Mouse (Mus musculus) adrenal gland, adult 18-20 months (tissue): ENCODE measurements around the gene Tbc1d30. TPM values are rescaled to one million over a fixed set of nuclear protein-coding genes. Genes with fewer than 3 reads are reported as not detected.
A peak's percentile ranks its signal among the peaks of the same experiment; 100 is the strongest.

ENCODE experiments used
- DNase-seq, 2 experiments: peaks; one replicate each; pipeline ENCODE4 v3.0.0; 2021 to 2022; ENCODE audit warnings: low spot score in 2 of 2
- long read RNA-seq, 2 experiments: library from polyadenylated mRNA; stranded (forward); transcript quantifications; one replicate each; pipeline ENCODE4 v2.0.0; 2021
- total RNA-seq, 2 experiments: library from RNA; stranded (reverse); gene quantifications; 1 replicate in 1 of 2; 2 replicates in 1 of 2; pipeline ENCODE4 v1.2.3; 2021

Gene Tbc1d30
- 1 to 10 TPM; 2.6 to 8.3 TPM for total RNA-seq
- long read RNA-seq, experiment 1, result 0 reads
- long read RNA-seq, experiment 2, partial matches to known transcripts, result 0 of 3 reads
- long read RNA-seq, experiment 2, other reads (novel, unspliced or antisense), result 3 of 3 reads

- peak; percentile 57 to 66 for DNase-seq
These were observed at the start of gene Tbc1d30 for GRCm38 (mm10) chr10:121351066-121351581. TSS of gene Tbc1d30 (minus strand) at chr10:121351278.

GRCm38 (mm10) chr10:121398599-121398998 lies 47.5 kb upstream of the Tbc1d30 start:
- DNase-seq, result no peak

GRCm38 (mm10) chr10:121395542-121396176 lies 44.6 kb upstream of the Tbc1d30 start:
- no peak for DNase-seq

- DNase-seq, result peak in 1 of 2 experiments; percentile 31
These were observed 43.8 kb upstream of the Tbc1d30 start for GRCm38 (mm10) chr10:121394789-121395325.

- DNase-seq, result no peak
These were observed 43.2 kb upstream of the Tbc1d30 start for GRCm38 (mm10) chr10:121394270-121394669.

- DNase-seq, result no peak
These were observed 40.8 kb upstream of the Tbc1d30 start for GRCm38 (mm10) chr10:121391901-121392300.

- no peak for DNase-seq
These were observed 39.5 kb upstream of the Tbc1d30 start for GRCm38 (mm10) chr10:121390602-121391001.

- no peak for DNase-seq
These were observed 35.3 kb upstream of the Tbc1d30 start for GRCm38 (mm10) chr10:121386347-121386746.

GRCm38 (mm10) chr10:121385695-121386094 lies 34.6 kb upstream of the Tbc1d30 start:
- DNase-seq, result no peak

GRCm38 (mm10) chr10:121384710-121385109 lies 33.6 kb upstream of the Tbc1d30 start:
- DNase-seq, result no peak

GRCm38 (mm10) chr10:121381280-121381679 lies 30.2 kb upstream of the Tbc1d30 start:
- DNase-seq, result no peak

- DNase-seq, result no peak
These were observed 28.3 kb upstream of the Tbc1d30 start for GRCm38 (mm10) chr10:121379387-121379786.

GRCm38 (mm10) chr10:121376530-121377271 lies 25.6 kb upstream of the Tbc1d30 start:
- DNase-seq, result no peak

- DNase-seq, result no peak
These were observed 24.8 kb upstream of the Tbc1d30 start for GRCm38 (mm10) chr10:121375649-121376493.

GRCm38 (mm10) chr10:121374693-121375620 lies 23.9 kb upstream of the Tbc1d30 start:
- no peak for DNase-seq

- DNase-seq, result no peak
These were observed 22.9 kb upstream of the Tbc1d30 start for GRCm38 (mm10) chr10:121374013-121374412.

- no peak for DNase-seq
These were observed 19.7 kb upstream of the Tbc1d30 start for GRCm38 (mm10) chr10:121370777-121371176.

GRCm38 (mm10) chr10:121368783-121369465 lies 17.8 kb upstream of the Tbc1d30 start:
- no peak for DNase-seq

GRCm38 (mm10) chr10:121367780-121368179 lies 16.7 kb upstream of the Tbc1d30 start:
- no peak for DNase-seq
